Mouse (Mus musculus) thymus, postnatal 36 days (tissue): ENCODE results near the gene Clpp.

Experiments used
- DNase-seq, 2 experiments: peaks; one replicate each; pipeline ENCODE4 v3.0.0; 2022; ENCODE audit warnings: mixed read lengths in 2 of 2

The Clpp gene

GRCm38 (mm10) chr17:56988441-56988840 lies 1.7 kb upstream of the Clpp start:
- no peak for DNase-seq

GRCm38 (mm10) chr17:56988921-56989430 lies 1.1 kb upstream of the Clpp start:
- no peak for DNase-seq

- DNase-seq = peak; percentile 19 to 38
Observed at GRCm38 (mm10) chr17:56989467-56990114, 514 bp upstream of the Clpp start.

- no peak for DNase-seq
Observed at GRCm38 (mm10) chr17:56990966-56991365, 861 bp downstream of the Clpp start.

- DNase-seq = no peak
Observed at GRCm38 (mm10) chr17:56995046-56995445, 4.9 kb downstream of the Clpp start.

GRCm38 (mm10) chr17:56996506-56996905 lies 6.4 kb downstream of the Clpp start:
- no peak for DNase-seq

GRCm38 (mm10) chr17:56997029-56997667 lies 7.0 kb downstream of the Clpp start, which contains the start of gene Alkbh7:
Alkbh7 (plus strand) TSS chr17:56997339.
- peak; percentile 89 to 96 for DNase-seq

- DNase-seq = no peak
Observed at GRCm38 (mm10) chr17:56999414-56999813, 9.3 kb downstream of the Clpp start.

- no peak for DNase-seq
Observed at GRCm38 (mm10) chr17:56999968-57000609, 10.0 kb downstream of the Clpp start, which contains the start of gene Pspn. Pspn (minus strand) TSS chr17:57000018.

- no peak for DNase-seq
Observed at GRCm38 (mm10) chr17:57001228-57001627, 11.1 kb downstream of the Clpp start.

GRCm38 (mm10) chr17:57003994-57004393 lies 13.9 kb downstream of the Clpp start:
- DNase-seq = no peak

- DNase-seq = no peak
Observed at GRCm38 (mm10) chr17:57007137-57007905, 17.2 kb downstream of the Clpp start.

- DNase-seq = no peak
Observed at GRCm38 (mm10) chr17:57010911-57011235, 20.8 kb downstream of the Clpp start.

GRCm38 (mm10) chr17:57011236-57012141 lies 21.4 kb downstream of the Clpp start, which contains the start of the genes Gtf2f1 and Gm17949:
Gtf2f1 (minus strand) TSS chr17:57011288.
Gm17949 (plus strand) TSS chr17:57011469.
- DNase-seq = peak; percentile 90 to 92

GRCm38 (mm10) chr17:57012245-57012795 lies 22.2 kb downstream of the Clpp start:
- DNase-seq = peak in 1 of 2 experiments; percentile 33

- DNase-seq = no peak
Observed at GRCm38 (mm10) chr17:57019693-57020092, 29.6 kb downstream of the Clpp start.

- no peak for DNase-seq
Observed at GRCm38 (mm10) chr17:57020960-57021359, 30.9 kb downstream of the Clpp start.

GRCm38 (mm10) chr17:57027471-57027870 lies 37.4 kb downstream of the Clpp start:
- no peak for DNase-seq

GRCm38 (mm10) chr17:57029691-57030090 lies 39.6 kb downstream of the Clpp start:
- DNase-seq = no peak

GRCm38 (mm10) chr17:57030931-57031660 lies 41.0 kb downstream of the Clpp start, which contains the start of gene Khsrp:
Khsrp (minus strand) TSS chr17:57031522.
- peak; percentile 64 to 80 for DNase-seq
